Mouse (Mus musculus): ENCODE measurements at regions not wholly inside any gene's neighbourhood (a gene's known extent, or its start where the extent isn't known, plus 50 kb on each side); places are given as distances from the start of the nearest gene placed in this dataset.

- DNase-seq (ENCODE audit: low spot score in 2 of 2): no peak
Observed at GRCm38 (mm10) chr2:128429786-128430185, 161.2 kb upstream of the Spdye4c start.

- no peak for DNase-seq (ENCODE audit: low spot score in 2 of 2)
Observed at GRCm38 (mm10) chr2:128430776-128431291, 160.2 kb upstream of the Spdye4c start.

GRCm38 (mm10) chr2:128431751-128432150 lies 159.3 kb upstream of the Spdye4c start:
- DNase-seq (ENCODE audit: low spot score in 2 of 2): no peak

- peak in 1 of 2 experiments; percentile 50 for DNase-seq (ENCODE audit: low spot score in 2 of 2)
Observed at GRCm38 (mm10) chr2:128432741-128433140, 158.3 kb upstream of the Spdye4c start.

GRCm38 (mm10) chr2:128433553-128434081 lies 157.4 kb upstream of the Spdye4c start:
- DNase-seq (ENCODE audit: low spot score in 2 of 2): no peak

- no peak for DNase-seq (ENCODE audit: low spot score in 2 of 2)
Observed at GRCm38 (mm10) chr2:128434200-128434977, 156.6 kb upstream of the Spdye4c start.

- no peak for DNase-seq (ENCODE audit: low spot score in 2 of 2)
Observed at GRCm38 (mm10) chr2:128436378-128436777, 154.6 kb upstream of the Spdye4c start.

- DNase-seq (ENCODE audit: low spot score in 2 of 2): no peak
Observed at GRCm38 (mm10) chr2:128437698-128438097, 153.3 kb upstream of the Spdye4c start.

- no peak for DNase-seq (ENCODE audit: low spot score in 2 of 2)
Observed at GRCm38 (mm10) chr2:128438161-128438822, 152.7 kb upstream of the Spdye4c start.

GRCm38 (mm10) chr2:128438897-128439296 lies 152.1 kb upstream of the Spdye4c start:
- DNase-seq (ENCODE audit: low spot score in 2 of 2): no peak

GRCm38 (mm10) chr2:128444599-128445011 lies 146.4 kb upstream of the Spdye4c start:
- DNase-seq (ENCODE audit: low spot score in 2 of 2): peak in 1 of 2 experiments; percentile 37

GRCm38 (mm10) chr2:128445443-128445842 lies 145.6 kb upstream of the Spdye4c start:
- DNase-seq (ENCODE audit: low spot score in 2 of 2): no peak

- DNase-seq (ENCODE audit: low spot score in 2 of 2): no peak
Observed at GRCm38 (mm10) chr2:128449294-128449693, 141.7 kb upstream of the Spdye4c start.

GRCm38 (mm10) chr2:128450045-128450444 lies 141.0 kb upstream of the Spdye4c start:
- DNase-seq (ENCODE audit: low spot score in 2 of 2): peak in 1 of 2 experiments; percentile 53

GRCm38 (mm10) chr2:128451554-128452239 lies 139.3 kb upstream of the Spdye4c start:
- no peak for DNase-seq (ENCODE audit: low spot score in 2 of 2)

GRCm38 (mm10) chr2:128452582-128452981 lies 138.4 kb upstream of the Spdye4c start:
- DNase-seq (ENCODE audit: low spot score in 2 of 2): no peak

- DNase-seq (ENCODE audit: low spot score in 2 of 2): no peak
Observed at GRCm38 (mm10) chr2:128454509-128454908, 136.5 kb upstream of the Spdye4c start.

- no peak for DNase-seq (ENCODE audit: low spot score in 2 of 2)
Observed at GRCm38 (mm10) chr2:128457591-128458209, 133.3 kb upstream of the Spdye4c start.

- DNase-seq (ENCODE audit: low spot score in 2 of 2): no peak
Observed at GRCm38 (mm10) chr2:128465214-128465984, 125.6 kb upstream of the Spdye4c start.
